Mouse (Mus musculus) G1E-ER4 (cell line): Measurements from ENCODE around the gene E330014E10Rik. TPM values are rescaled to one million over a fixed set of nuclear protein-coding genes. Genes with fewer than 3 reads are reported as not detected.
"Not testable (repeated sequence)": the region's sequence is repeated elsewhere in the genome, so short reads cannot be mapped to it uniquely, and the experiment has no call there.

Experiments used
- GATA1 ChIP-seq: IDR thresholded peaks from one replicate; pipeline ENCODE4 v1.8.0; 2012; ENCODE audit warnings: low read length, inconsistent platforms
- polyA plus RNA-seq: library from polyadenylated mRNA; stranded (reverse); fragments of >175 nt; gene quantifications from 2 replicates; pipeline ENCODE4 v1.2.3, GENCODE M21; 2012

Gene E330014E10Rik
- polyA plus RNA-seq, result not detected in 2 replicates

- TF ChIP-seq GATA1, result not testable (repeated sequence)
Observed at GRCm38 (mm10) chr5:95775690-95776089, at the start of gene E330014E10Rik. Gene E330014E10Rik, plus strand, starts transcription at chr5:95775990.

GRCm38 (mm10) chr5:95736073-95736472, 39.7 kb upstream of the E330014E10Rik start, which contains the start of gene Gm7978:
Gene Gm7978, minus strand, starts transcription at chr5:95736173.
- TF ChIP-seq GATA1, result not testable (repeated sequence)

GRCm38 (mm10) chr5:95741714-95742113, 34.1 kb upstream of the E330014E10Rik start, which contains the start of gene Gm7982:
Gene Gm7982, plus strand, starts transcription at chr5:95742014.
- TF ChIP-seq GATA1, result not testable (repeated sequence)

DNA sequence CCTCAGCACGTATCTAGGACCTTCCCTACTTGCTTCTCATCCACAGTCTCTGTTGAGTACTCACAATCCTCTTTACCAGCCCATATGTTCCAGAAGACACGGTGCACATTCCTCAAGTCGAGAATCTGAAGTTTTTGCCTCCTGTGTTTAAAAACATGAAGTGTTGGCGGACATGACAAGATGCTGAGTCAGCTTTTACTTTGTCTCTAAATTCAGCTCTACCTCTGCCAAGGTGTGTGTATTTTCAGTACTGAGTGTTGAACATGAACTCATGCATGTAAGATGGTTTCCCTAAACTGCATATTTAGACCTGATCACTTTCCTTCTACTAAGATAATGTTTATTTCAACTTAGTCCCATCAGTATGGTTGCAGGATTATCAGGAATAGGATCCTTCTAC, 60.8 kb downstream of the E330014E10Rik start:
- TF ChIP-seq GATA1, result no peak

GRCm38 (mm10) chr5:95854030-95854429, 78.2 kb downstream of the E330014E10Rik start:
- TF ChIP-seq GATA1, result no peak

Other genes with a start within 250 kb of the E330014E10Rik start
- not detected in 2 replicates for gene Gm7971, start 181.1 kb upstream of the E330014E10Rik start, polyA plus RNA-seq
- gene Gm7978, start 39.8 kb upstream of the E330014E10Rik start, polyA plus RNA-seq, result not detected in 2 replicates
- gene Gm7982, start 34.0 kb upstream of the E330014E10Rik start, polyA plus RNA-seq, result not detected in 2 replicates
- gene Cxcl13, start 181.0 kb downstream of the E330014E10Rik start, polyA plus RNA-seq, result not detected in 2 replicates